Mouse (Mus musculus) lung, embryonic 16.5 days (tissue): ENCODE results near the gene Nfkb2. TPM values are rescaled to one million over a fixed set of nuclear protein-coding genes. Genes with fewer than 3 reads are reported as not detected.
A peak's percentile ranks its signal among the peaks of the same experiment; 100 is the strongest.

ENCODE experiments used
- ATAC-seq: fragments of 200-750 bp; cut with Nextera tagmentation; 2 replicates; pipeline ENCODE4 v1.8.0; 2017; ENCODE audit warnings: low read depth, mild to moderate bottlenecking, moderate library complexity
- H3K27ac ChIP-seq: fragments of 300-500 bp; sonication (generic); 2 replicates; pipeline ENCODE4 v1.5.1; 2014; ENCODE audit warnings: mild to moderate bottlenecking, control low read depth, low read length
- H3K27me3 ChIP-seq: fragments of 300-500 bp; sonication (generic); 2 replicates; pipeline ENCODE4 v1.6.1; 2014; ENCODE audit warnings: low read depth, low read length, mixed read lengths; ENCODE audit not compliant: control insufficient read depth, insufficient read depth
- H3K36me3 ChIP-seq: fragments of 300-500 bp; sonication (generic); 2 replicates; pipeline ENCODE4 v1.6.1; 2014; ENCODE audit warnings: low read length; ENCODE audit not compliant: control insufficient read depth, insufficient read depth
- H3K4me1 ChIP-seq: fragments of 300-500 bp; sonication (generic); replicated peaks from 2 replicates; pipeline ENCODE4 v1.6.1; 2014; ENCODE audit warnings: low read length, mixed read lengths; ENCODE audit not compliant: control insufficient read depth, insufficient read depth
- H3K4me2 ChIP-seq: fragments of 300-500 bp; sonication (generic); 2 replicates; pipeline ENCODE4 v1.6.1; 2014; ENCODE audit warnings: low read depth, low read length, control low read depth
- H3K4me3 ChIP-seq: fragments of 300-500 bp; sonication (generic); 2 replicates; pipeline ENCODE4 v1.5.1; 2014; ENCODE audit warnings: mild to moderate bottlenecking, low read length, control low read depth
- H3K9ac ChIP-seq: fragments of 300-500 bp; sonication (generic); 2 replicates; pipeline ENCODE4 v1.6.1; 2014; ENCODE audit warnings: low read length, control low read depth
- H3K9me3 ChIP-seq: fragments of 300-500 bp; sonication (generic); 2 replicates; pipeline ENCODE4 v1.6.1; 2016; ENCODE audit warnings: low read length; ENCODE audit not compliant: control insufficient read depth
- WGBS: fragments of 180-500 bp; shearing (Covaris S2); extraction: QIAGEN DNeasy Blood & Tissue Kit; methylation state at CpG from one replicate; pipeline ENCODE4 v1.1.7; 2014; 5-methylcytosine and 5-hydroxymethylcytosine counted together
- polyA plus RNA-seq: library from polyadenylated mRNA; unstranded; fragments of >200 nt; fragmentation: Nextera tagmentation; extraction: Ambion mirVana; gene quantifications from 2 replicates; pipeline ENCODE4 v1.2.1, GENCODE M21; 2015

The Nfkb2 gene
- polyA plus RNA-seq, 1 experiment from 2014 or later, result 8.3 TPM

GRCm38 (mm10) chr19:46290535-46291105, 13.5 kb upstream of the Nfkb2 start:
- H3K27ac ChIP-seq, result no peak overlapping the region
- peaks cover 2% of the 10 kb centered on the region; the same call in 1 of the 2 replicates for H3K27me3 ChIP-seq
- no peak overlapping the region for H3K4me2 ChIP-seq
- no peak overlapping the region for H3K9ac ChIP-seq
- 61% methylated on average over 12 of the region's 12 CpGs for WGBS
- no peaks in the 10 kb centered on the region for H3K4me1 ChIP-seq
- no peaks in the 10 kb centered on the region for H3K9me3 ChIP-seq
- H3K36me3 ChIP-seq, result peaks cover 9% of the 10 kb centered on the region
- H3K4me3 ChIP-seq, result no peak overlapping the region
- ATAC-seq, result no peak

GRCm38 (mm10) chr19:46296938-46297337, 7.2 kb upstream of the Nfkb2 start:
- 53% methylated on average over 4 of the region's 4 CpGs for WGBS
- H3K27me3 ChIP-seq, result peaks cover 2% of the 10 kb centered on the region; the same call in 1 of the 2 replicates
- ATAC-seq, result no peak

GRCm38 (mm10) chr19:46300294-46301045, 3.6 kb upstream of the Nfkb2 start:
- Histone ChIP-seq H3K36me3 (no peaks in the 10 kb centered on the region), H3K27me3 (no peaks in the 10 kb centered on the region), H3K4me3 (no peak overlapping the region), H3K4me2 (no peak overlapping the region), H3K27ac (no peak overlapping the region), H3K9ac (no peak overlapping the region), H3K9me3 (no peaks in the 10 kb centered on the region), H3K4me1 (peaks cover 6% of the 10 kb centered on the region)
- no peak for ATAC-seq
- WGBS, result 39% methylated on average over 8 of the region's 8 CpGs

More at GRCm38 (mm10) chr19:46296938-46297337, 7.2 kb upstream of the Nfkb2 start:
- Histone ChIP-seq H3K27ac (no peak overlapping the region), H3K9ac (no peak overlapping the region), H3K4me1 (no peaks in the 10 kb centered on the region), H3K36me3 (no peaks in the 10 kb centered on the region), H3K4me2 (no peak overlapping the region), H3K4me3 (no peak overlapping the region), H3K9me3 (no peaks in the 10 kb centered on the region)

- WGBS, result 84% methylated on average over 4 of the region's 4 CpGs
- H3K4me2 ChIP-seq, result no peak overlapping the region
- H3K9me3 ChIP-seq, result no peaks in the 10 kb centered on the region
- no peak overlapping the region for H3K4me3 ChIP-seq
- no peak overlapping the region for H3K9ac ChIP-seq
- H3K27me3 ChIP-seq, result no peaks in the 10 kb centered on the region
- no peak overlapping the region for H3K27ac ChIP-seq
- H3K36me3 ChIP-seq, result no peaks in the 10 kb centered on the region
- ATAC-seq, result no peak
- peaks cover 8% of the 10 kb centered on the region for H3K4me1 ChIP-seq
Observed at GRCm38 (mm10) chr19:46302551-46302950, 1.6 kb upstream of the Nfkb2 start.

- Histone ChIP-seq H3K4me2 (peak overlapping the region; percentile 92), H3K4me3 (peak overlapping the region; percentile 81), H3K36me3 (no peaks in the 10 kb centered on the region), H3K4me1 (peaks cover 8% of the 10 kb centered on the region), H3K9me3 (no peaks in the 10 kb centered on the region), H3K27me3 (no peaks in the 10 kb centered on the region), H3K9ac (peak overlapping the region; percentile 73), H3K27ac (peak overlapping the region; percentile 96)
- no peak for ATAC-seq
- WGBS, result 50% methylated on average over 18 of the region's 18 CpGs
Observed at GRCm38 (mm10) chr19:46303251-46304215, 587 bp upstream of the Nfkb2 start.

- Histone ChIP-seq H3K9me3 (no peaks in the 10 kb centered on the region), H3K4me2 (peak overlapping the region; percentile 92), H3K4me1 (peaks cover 15% of the 10 kb centered on the region), H3K36me3 (no peaks in the 10 kb centered on the region), H3K4me3 (peak overlapping the region; percentile 81), H3K27me3 (no peaks in the 10 kb centered on the region), H3K9ac (peak overlapping the region; percentile 73), H3K27ac (peak overlapping the region; percentile 96)
- 0% methylated on average over 34 of the region's 34 CpGs for WGBS
- peak; percentile 29 for ATAC-seq
Observed at GRCm38 (mm10) chr19:46304908-46305333, 801 bp downstream of the Nfkb2 start.

- no peaks in the 10 kb centered on the region for H3K9me3 ChIP-seq
- H3K4me3 ChIP-seq, result peak overlapping the region; percentile 81
- peak overlapping the region; percentile 73 for H3K9ac ChIP-seq
- H3K4me1 ChIP-seq, result peaks cover 15% of the 10 kb centered on the region
- peak overlapping the region; percentile 92 for H3K4me2 ChIP-seq
- under 1% methylated on average over 39 of the region's 43 CpGs for WGBS
- peak; percentile 78 for ATAC-seq
- H3K27me3 ChIP-seq, result no peaks in the 10 kb centered on the region
- H3K36me3 ChIP-seq, result peaks cover 2% of the 10 kb centered on the region; the same call in 1 of the 2 replicates
- peak overlapping the region; percentile 96 for H3K27ac ChIP-seq
Observed at GRCm38 (mm10) chr19:46305432-46306267, 1.5 kb downstream of the Nfkb2 start.

GRCm38 (mm10) chr19:46306268-46306610, 2.1 kb downstream of the Nfkb2 start:
- Histone ChIP-seq H3K4me3 (peak overlapping the region; percentile 81), H3K27ac (no peak overlapping the region), H3K4me2 (peak overlapping the region; percentile 92), H3K27me3 (no peaks in the 10 kb centered on the region), H3K9me3 (no peaks in the 10 kb centered on the region), H3K4me1 (peaks cover 15% of the 10 kb centered on the region), H3K36me3 (peaks cover 7% of the 10 kb centered on the region; the same call in 1 of the 2 replicates), H3K9ac (peak overlapping the region; percentile 73)
- WGBS, result 60% methylated on average over 5 of the region's 5 CpGs
- no peak for ATAC-seq
